Mouse (Mus musculus) MEL (cell line): ENCODE measurements around the gene Dpysl4. TPM values are rescaled to one million over a fixed set of nuclear protein-coding genes. Genes with fewer than 3 reads are reported as not detected.

Experiments used
- DNase-seq: peaks from one replicate; pipeline ENCODE4 v3.0.0; 2011; ENCODE audit warnings: low read depth, low spot score
- H3K27ac ChIP-seq: 2 replicates; pipeline ENCODE4 v1.5.1; 2012; ENCODE audit warnings: low read depth, mild to moderate bottlenecking, control low read depth, low read length, moderate library complexity; ENCODE audit not compliant: control insufficient read depth
- H3K27me3 ChIP-seq, 2 experiments: fragments of 150-350 bp in 1 of 2; sonication (generic) in 1 of 2; 2 replicates each; pipeline ENCODE4 v1.6.1; 2012; ENCODE audit warnings: low read length in 2 of 2, mild to moderate bottlenecking in 2 of 2, improper control_type of control experiment in 1 of 2, moderate library complexity in 1 of 2; ENCODE audit not compliant: insufficient read depth in 2 of 2, control insufficient read depth in 1 of 2
- H3K36me3 ChIP-seq, 2 experiments: 2 replicates each; pipeline ENCODE4 v1.6.1; 2012 to 2014; ENCODE audit warnings: low read length in 2 of 2, improper control_type of control experiment in 1 of 2, inconsistent platforms in 1 of 2, mild to moderate bottlenecking in 1 of 2; ENCODE audit not compliant: insufficient read depth in 2 of 2, control insufficient read depth in 1 of 2
- H3K4me1 ChIP-seq, 2 experiments: fragments of 150-350 bp in 1 of 2; sonication (generic) in 1 of 2; 2 replicates each; pipeline ENCODE4 v1.6.1; 2012; ENCODE audit warnings: low read length in 2 of 2, improper control_type of control experiment in 1 of 2, mild to moderate bottlenecking in 1 of 2; ENCODE audit not compliant: insufficient read depth in 2 of 2, control insufficient read depth in 1 of 2
- H3K4me3 ChIP-seq, 2 experiments: fragments of 150-350 bp in 1 of 2; sonication (generic) in 1 of 2; 2 replicates each; pipeline ENCODE4 v1.5.1; 2012; ENCODE audit warnings: low read depth in 2 of 2, low read length in 2 of 2, mild to moderate bottlenecking in 2 of 2, moderate library complexity in 2 of 2, control low read depth in 1 of 2, improper control_type of control experiment in 1 of 2; ENCODE audit not compliant: control insufficient read depth in 1 of 2, insufficient read depth in 1 of 2
- H3K79me2 ChIP-seq: 2 replicates; pipeline ENCODE4 v1.6.1; 2012; ENCODE audit warnings: mild to moderate bottlenecking, low read length, moderate library complexity; ENCODE audit not compliant: control insufficient read depth, poor library complexity, insufficient read depth
- H3K9ac ChIP-seq: 2 replicates; pipeline ENCODE4 v1.6.1; 2012; ENCODE audit warnings: low read depth, mild to moderate bottlenecking, control low read depth, low read length, moderate library complexity; ENCODE audit not compliant: control insufficient read depth, poor library complexity, severe bottlenecking
- H3K9me3 ChIP-seq: fragments of 150-350 bp; sonication (generic); replicated peaks from 2 replicates; pipeline ENCODE4 v1.6.1; 2012; ENCODE audit warnings: mild to moderate bottlenecking, low read length, improper control_type of control experiment, moderate library complexity; ENCODE audit not compliant: insufficient read depth
- BHLHE40 ChIP-seq: IDR thresholded peaks from 2 replicates; pipeline ENCODE4 v1.6.1; 2012; ENCODE audit warnings: low read depth, mild to moderate bottlenecking, inconsistent platforms, low read length, improper control_type of control experiment, borderline replicate concordance
- CTCF ChIP-seq, 3 experiments: IDR thresholded peaks in 2 of 3; conservative IDR thresholded peaks in 1 of 3; 2 replicates each; pipeline ENCODE4 v1.5.1; 2011 to 2012; ENCODE audit warnings: low read length in 3 of 3, low read depth in 2 of 3, mild to moderate bottlenecking in 2 of 3, improper control_type of control experiment in 1 of 3, inconsistent platforms in 1 of 3, mixed read lengths in 1 of 3, moderate library complexity in 1 of 3; ENCODE audit not compliant: control insufficient read depth in 1 of 3, insufficient read depth in 1 of 3, poor library complexity in 1 of 3, severe bottlenecking in 1 of 3
- ELF1 ChIP-seq: IDR thresholded peaks from 2 replicates; pipeline ENCODE4 v1.6.1; 2014; ENCODE audit warnings: low read depth, mild to moderate bottlenecking, inconsistent platforms, low read length, improper control_type of control experiment, moderate library complexity
- EP300 ChIP-seq, 2 experiments: IDR thresholded peaks; 2 replicates each; pipeline ENCODE4 v1.6.1; 2011; ENCODE audit warnings: improper control_type of control experiment in 2 of 2, low read length in 2 of 2, low read depth in 1 of 2, mild to moderate bottlenecking in 1 of 2
- ETS1 ChIP-seq: IDR thresholded peaks from 2 replicates; pipeline ENCODE4 v1.6.1; 2012; ENCODE audit warnings: low read depth, mild to moderate bottlenecking, inconsistent platforms, low read length, improper control_type of control experiment, moderate library complexity
- JUND ChIP-seq: IDR thresholded peaks from 2 replicates; pipeline ENCODE4 v1.6.1; 2011; ENCODE audit warnings: low read depth, mild to moderate bottlenecking, improper control_type of control experiment, low read length
- KAT2A ChIP-seq: conservative IDR thresholded peaks from 2 replicates; pipeline ENCODE4 v1.6.1; 2012; ENCODE audit warnings: low read depth, low read length, improper control_type of control experiment, inconsistent platforms
- MAX ChIP-seq: IDR thresholded peaks from 2 replicates; pipeline ENCODE4 v1.6.1; 2011; ENCODE audit warnings: low read length, improper control_type of control experiment
- MAZ ChIP-seq: IDR thresholded peaks from 2 replicates; pipeline ENCODE4 v1.6.1; 2012; ENCODE audit warnings: low read depth, mild to moderate bottlenecking, inconsistent platforms, low read length, improper control_type of control experiment
- MXI1 ChIP-seq: IDR thresholded peaks from 2 replicates; pipeline ENCODE4 v1.6.1; 2011; ENCODE audit warnings: mild to moderate bottlenecking, low read depth, low read length, improper control_type of control experiment
- MYB ChIP-seq: IDR thresholded peaks from 2 replicates; pipeline ENCODE4 v1.6.1; 2011; ENCODE audit warnings: mild to moderate bottlenecking, low read depth, low read length, improper control_type of control experiment
- NRF1 ChIP-seq: IDR thresholded peaks from 2 replicates; pipeline ENCODE4 v1.6.1; 2014; ENCODE audit warnings: low read depth, mild to moderate bottlenecking, inconsistent platforms, low read length, improper control_type of control experiment, moderate library complexity; ENCODE audit not compliant: poor library complexity, insufficient read depth, severe bottlenecking
- POLR2AphosphoS2 ChIP-seq: IDR thresholded peaks from 2 replicates; pipeline ENCODE4 v1.6.1; 2011; ENCODE audit warnings: low read length, improper control_type of control experiment
- RAD21 ChIP-seq: IDR thresholded peaks from 2 replicates; pipeline ENCODE4 v1.6.1; 2011; ENCODE audit warnings: mild to moderate bottlenecking, low read depth, low read length, improper control_type of control experiment
- SMC3 ChIP-seq: IDR thresholded peaks from 2 replicates; pipeline ENCODE4 v1.6.1; 2011; ENCODE audit warnings: low read depth, low read length, improper control_type of control experiment
- TAL1 ChIP-seq: IDR thresholded peaks from 2 replicates; pipeline ENCODE4 v1.6.1; 2012; ENCODE audit warnings: mild to moderate bottlenecking, inconsistent platforms, low read length, moderate library complexity, mixed read lengths
- TBP ChIP-seq: IDR thresholded peaks from 2 replicates; pipeline ENCODE4 v1.8.0; 2011; ENCODE audit warnings: low read depth, low read length, improper control_type of control experiment
- UBTF ChIP-seq: IDR thresholded peaks from 2 replicates; pipeline ENCODE4 v1.6.1; 2012; ENCODE audit warnings: low read depth, mild to moderate bottlenecking, inconsistent platforms, low read length, improper control_type of control experiment, moderate library complexity, borderline replicate concordance; ENCODE audit not compliant: insufficient read depth
- USF2 ChIP-seq, 2 experiments: IDR thresholded peaks; 2 replicates each; pipeline ENCODE4 v1.6.1; 2011 to 2012; ENCODE audit warnings: improper control_type of control experiment in 2 of 2, low read length in 2 of 2, borderline replicate concordance in 1 of 2, inconsistent platforms in 1 of 2, low read depth in 1 of 2, mild to moderate bottlenecking in 1 of 2; ENCODE audit not compliant: insufficient read depth in 1 of 2
- polyA plus RNA-seq, 2 experiments: library from polyadenylated mRNA; stranded (reverse) in 1 of 2; unstranded in 1 of 2; fragments of >175 nt in 1 of 2; fragments of >200 nt in 1 of 2; gene quantifications; 2 replicates each; pipeline versions ENCODE4 v1.2.1 to v1.2.4; 2012; ENCODE audit warnings: low replicate concordance in 2 of 2, low read depth in 1 of 2; ENCODE audit not compliant: insufficient read length in 2 of 2, insufficient read depth in 1 of 2, missing spikeins in 1 of 2
- total RNA-seq: library from RNA; depleted of rRNA; stranded (reverse); fragments of 300-350 nt; gene quantifications from 2 replicates; pipeline ENCODE4 v1.2.3, GENCODE M21; 2012

Dpysl4 gene
- total and polyA plus RNA-seq, 3 experiments: not detected

GRCm38 (mm10) chr7:139087801-139088200, 2.0 kb downstream of the Dpysl4 start:
- H3K9ac ChIP-seq: no peak overlapping the region
- H3K27ac ChIP-seq: no peak overlapping the region
- TF ChIP-seq JUND: no peak
- no peak for TF ChIP-seq POLR2AphosphoS2
- TF ChIP-seq ETS1: no peak
- H3K36me3 ChIP-seq: no peaks in the 10 kb centered on the region
- H3K27me3 ChIP-seq: no peaks in the 10 kb centered on the region
- H3K9me3 ChIP-seq: no peaks in the 10 kb centered on the region
- no peaks in the 10 kb centered on the region for H3K79me2 ChIP-seq
- H3K4me3 ChIP-seq: no peak overlapping the region
- H3K4me1 ChIP-seq: no peaks in the 10 kb centered on the region
- no peak for DNase-seq

DNA sequence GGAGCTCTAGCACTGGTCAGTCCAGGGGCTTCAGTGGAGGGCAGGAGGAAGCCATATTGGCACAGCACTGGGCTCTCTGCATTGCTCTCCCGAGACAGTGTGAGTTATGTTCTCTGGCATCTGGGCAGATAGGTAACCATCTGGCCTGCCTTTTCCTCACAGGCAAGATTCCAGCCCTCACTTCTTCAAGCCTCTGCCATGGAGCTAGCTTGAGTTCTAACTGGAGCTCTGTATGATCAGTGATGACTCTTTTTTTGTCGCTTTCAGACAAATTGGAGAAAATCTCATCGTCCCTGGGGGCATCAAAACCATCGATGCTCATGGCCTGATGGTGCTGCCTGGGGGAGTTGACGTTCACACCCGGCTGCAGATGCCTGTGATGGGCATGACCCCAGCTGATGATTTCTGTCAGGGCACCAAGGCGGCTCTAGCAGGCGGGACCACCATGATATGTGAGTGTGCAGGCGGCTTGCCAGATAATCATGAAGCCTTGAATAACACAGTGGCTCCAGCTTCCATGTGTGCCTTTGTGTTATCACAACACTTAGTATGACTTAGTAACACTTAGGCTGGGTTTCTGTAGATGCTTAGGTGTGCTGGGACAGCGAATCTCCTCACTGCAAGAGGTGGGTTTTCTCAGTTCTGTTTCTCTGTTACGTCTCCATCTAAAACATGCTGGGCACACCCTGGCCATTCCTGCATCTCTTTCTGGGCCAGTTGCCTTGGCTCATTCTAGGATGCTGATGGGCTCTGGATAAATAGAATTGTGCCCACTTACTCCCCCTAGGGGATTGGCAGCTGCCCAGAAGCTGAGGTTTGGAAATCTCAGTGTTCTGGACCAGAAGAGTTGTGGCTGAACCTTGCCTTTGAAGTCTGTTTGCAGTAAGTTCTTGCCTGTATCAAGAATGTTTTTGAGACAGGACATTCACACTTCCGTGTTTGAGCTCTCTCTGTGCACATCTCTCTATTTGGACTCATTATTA, 4.4 kb downstream of the Dpysl4 start:
- Histone ChIP-seq H3K4me1 (no peaks in the 10 kb centered on the region), H3K79me2 (no peaks in the 10 kb centered on the region), H3K27me3 (no peaks in the 10 kb centered on the region), H3K9me3 (no peaks in the 10 kb centered on the region), H3K9ac (no peak overlapping the region), H3K27ac (no peak overlapping the region), H3K36me3 (no peaks in the 10 kb centered on the region), H3K4me3 (no peak overlapping the region)
- no peak for TF ChIP-seq CTCF (IDR thresholded peaks at IDR 0.05 in 2 of 3, conservative IDR thresholded peaks at IDR 0.05 in 1 of 3; ENCODE audit: control insufficient read depth in 1 of 3, insufficient read depth in 1 of 3, low read depth in 2 of 3, low read length in 3 of 3, poor library complexity in 1 of 3, severe bottlenecking in 1 of 3)
- no peak for TF ChIP-seq MXI1
- TF ChIP-seq KAT2A: no peak
- no peak for TF ChIP-seq TAL1
- TF ChIP-seq EP300 (IDR thresholded peaks at IDR 0.05; ENCODE audit: low read depth in 1 of 2, low read length in 2 of 2): no peak
- TF ChIP-seq MYB: no peak
- TF ChIP-seq ETS1: no peak
- no peak for TF ChIP-seq RAD21
- TF ChIP-seq JUND: no peak
- no peak for TF ChIP-seq MAZ
- no peak for TF ChIP-seq TBP
- TF ChIP-seq SMC3: no peak
- TF ChIP-seq ELF1: no peak
- TF ChIP-seq NRF1: no peak
- TF ChIP-seq MAX: no peak
- TF ChIP-seq USF2 (IDR thresholded peaks at IDR 0.05; ENCODE audit: borderline replicate concordance in 1 of 2, insufficient read depth in 1 of 2, low read depth in 1 of 2, low read length in 2 of 2): no peak
- TF ChIP-seq UBTF: no peak
- TF ChIP-seq BHLHE40: no peak
- no peak for DNase-seq
